Mouse (Mus musculus): ENCODE measurements around the gene Hey2. TPM values are rescaled to one million over a fixed set of nuclear protein-coding genes. Genes with fewer than 3 reads are reported as not detected.

Gene Hey2
- polyA plus RNA-seq, 1 experiment = not detected

DNA sequence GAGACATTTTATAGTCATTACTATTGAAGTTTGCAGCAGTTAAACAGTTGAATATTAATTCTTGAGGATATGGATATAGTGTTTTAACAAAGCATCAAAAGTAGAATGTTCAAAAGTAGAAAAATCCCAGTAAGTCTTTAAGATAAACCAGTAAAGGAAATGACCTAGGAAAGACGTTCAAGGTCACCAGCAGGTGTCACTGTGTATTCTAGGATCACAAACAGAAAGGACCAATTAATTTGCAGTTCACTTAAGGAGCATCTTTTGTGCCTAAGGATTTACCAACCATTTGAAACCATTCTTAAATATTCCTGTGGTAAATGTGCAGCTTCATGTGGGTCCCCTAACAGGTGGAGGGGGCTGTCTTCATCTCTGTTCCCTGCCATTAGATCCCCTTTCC, 4.4 kb downstream of the Hey2 start:
- Histone ChIP-seq H3K4me3 (ENCODE audit: insufficient read depth, low read length) (no peak overlapping the region), H3K27ac (ENCODE audit: insufficient read depth, low read depth, low read length) (no peak overlapping the region), H3K4me1 (ENCODE audit: control insufficient read depth, insufficient read depth, low read length) (no peaks in the 10 kb centered on the region)
- TF ChIP-seq CTCF (IDR thresholded peaks at IDR 0.05; ENCODE audit: low read depth, low read length) (no peak), POLR2A (IDR thresholded peaks at IDR 0.05; ENCODE audit: borderline replicate concordance, low read depth, low read length) (no peak)

DNA sequence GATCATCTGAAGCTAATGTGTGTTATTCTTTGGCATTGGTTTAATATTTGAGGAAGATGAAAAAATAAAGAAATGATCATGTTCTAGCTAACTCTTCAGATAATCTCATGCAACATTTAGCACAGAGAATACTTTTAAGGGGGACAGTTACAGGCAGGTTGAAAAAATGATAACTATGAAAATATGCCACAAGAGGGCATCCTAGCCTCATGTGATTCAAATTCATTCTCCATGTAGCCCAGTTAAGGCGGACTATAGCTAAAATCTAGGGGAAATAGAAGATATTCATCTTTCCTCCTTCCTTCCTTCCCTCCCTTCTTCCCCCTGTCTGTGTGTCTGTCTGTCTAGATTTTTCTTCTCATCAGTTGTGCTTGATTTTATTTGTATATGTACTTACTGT, 17.6 kb downstream of the Hey2 start:
- no peak overlapping the region for H3K4me3 ChIP-seq (ENCODE audit: insufficient read depth, low read length)
- no peak for TF ChIP-seq CTCF (IDR thresholded peaks at IDR 0.05; ENCODE audit: low read depth, low read length)
- TF ChIP-seq POLR2A (IDR thresholded peaks at IDR 0.05; ENCODE audit: borderline replicate concordance, low read depth, low read length) = no peak
- no peaks in the 10 kb centered on the region for H3K4me1 ChIP-seq (ENCODE audit: control insufficient read depth, insufficient read depth, low read length)
- no peak overlapping the region for H3K27ac ChIP-seq (ENCODE audit: insufficient read depth, low read depth, low read length)

DNA sequence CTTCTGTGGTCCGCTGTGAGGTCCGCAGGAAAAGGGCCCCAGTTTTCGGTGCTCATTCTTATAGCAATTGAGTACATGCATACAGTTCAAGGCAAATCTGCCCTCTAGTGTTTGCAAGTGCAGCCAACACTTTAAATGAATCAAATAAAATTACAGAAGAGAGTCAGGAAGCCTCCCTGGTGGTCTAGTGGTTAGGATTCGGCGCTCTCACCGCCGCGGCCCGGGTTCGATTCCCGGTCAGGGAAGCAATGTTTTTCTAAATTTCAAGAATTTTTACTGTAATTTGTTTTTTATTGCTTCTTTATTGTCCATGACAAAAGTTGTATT, 31.7 kb downstream of the Hey2 start:
- Histone ChIP-seq H3K27ac (ENCODE audit: insufficient read depth, low read depth, low read length) (no peak overlapping the region), H3K4me3 (ENCODE audit: insufficient read depth, low read length) (peak overlapping the region; percentile 74), H3K4me1 (ENCODE audit: control insufficient read depth, insufficient read depth, low read length) (peaks cover 3% of the 10 kb centered on the region; the same call in 1 of the 2 replicates)
- TF ChIP-seq CTCF (IDR thresholded peaks at IDR 0.05; ENCODE audit: low read depth, low read length) = peak; percentile 57
- no peak for TF ChIP-seq POLR2A (IDR thresholded peaks at IDR 0.05; ENCODE audit: borderline replicate concordance, low read depth, low read length)

DNA sequence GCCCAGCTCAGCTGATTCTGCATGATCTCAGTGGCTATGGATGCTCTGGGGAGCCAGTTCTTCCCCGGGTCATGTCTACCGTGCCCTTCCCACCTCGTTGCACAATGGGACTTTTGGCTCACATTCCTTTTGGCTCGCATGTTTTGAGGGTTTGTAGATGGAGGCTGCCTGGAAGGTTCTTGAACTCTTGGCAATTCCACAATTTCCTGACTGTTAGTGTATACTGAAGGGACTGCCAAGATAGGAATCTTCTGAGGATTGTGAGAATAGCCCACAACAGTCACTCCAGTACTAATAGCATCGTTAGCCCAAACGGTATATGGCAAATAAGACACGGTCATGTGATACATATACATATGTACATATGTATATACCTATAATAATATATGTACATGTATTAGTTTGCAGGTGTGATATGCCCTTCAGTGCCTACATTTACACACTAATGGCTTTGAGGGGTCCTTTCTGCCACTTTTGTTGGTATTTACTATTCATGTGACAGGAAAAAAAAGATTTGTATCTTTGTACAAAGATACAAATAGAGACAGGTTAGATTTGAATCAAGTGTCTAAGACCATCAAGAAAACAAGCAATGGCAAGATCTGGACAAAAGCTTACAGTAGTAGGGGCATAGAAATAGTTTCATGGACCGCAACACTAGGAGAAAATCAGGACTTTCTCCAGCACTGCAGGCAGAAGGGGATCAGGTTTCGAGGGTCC, 32.2 kb downstream of the Hey2 start:
- H3K4me1 ChIP-seq (ENCODE audit: control insufficient read depth, insufficient read depth, low read length) = peaks cover 3% of the 10 kb centered on the region; the same call in 1 of the 2 replicates
- H3K27ac ChIP-seq (ENCODE audit: insufficient read depth, low read depth, low read length) = no peak overlapping the region
- H3K4me3 ChIP-seq (ENCODE audit: insufficient read depth, low read length) = peak overlapping the region; percentile 74
- TF ChIP-seq CTCF (IDR thresholded peaks at IDR 0.05; ENCODE audit: low read depth, low read length) (no peak), POLR2A (IDR thresholded peaks at IDR 0.05; ENCODE audit: borderline replicate concordance, low read depth, low read length) (no peak)

- peak overlapping the region; percentile 92 for H3K27ac ChIP-seq (ENCODE audit: insufficient read depth, low read depth, low read length)
- H3K4me1 ChIP-seq (ENCODE audit: control insufficient read depth, insufficient read depth, low read length) = peaks cover 13% of the 10 kb centered on the region
- H3K4me3 ChIP-seq (ENCODE audit: insufficient read depth, low read length) = peak overlapping the region; percentile 86
- TF ChIP-seq POLR2A (IDR thresholded peaks at IDR 0.05; ENCODE audit: borderline replicate concordance, low read depth, low read length) = no peak
- TF ChIP-seq CTCF (IDR thresholded peaks at IDR 0.05; ENCODE audit: low read depth, low read length) = no peak
Measured at GRCm38 (mm10) chr10:30803587-30804253, 38.9 kb downstream of the Hey2 start.

DNA sequence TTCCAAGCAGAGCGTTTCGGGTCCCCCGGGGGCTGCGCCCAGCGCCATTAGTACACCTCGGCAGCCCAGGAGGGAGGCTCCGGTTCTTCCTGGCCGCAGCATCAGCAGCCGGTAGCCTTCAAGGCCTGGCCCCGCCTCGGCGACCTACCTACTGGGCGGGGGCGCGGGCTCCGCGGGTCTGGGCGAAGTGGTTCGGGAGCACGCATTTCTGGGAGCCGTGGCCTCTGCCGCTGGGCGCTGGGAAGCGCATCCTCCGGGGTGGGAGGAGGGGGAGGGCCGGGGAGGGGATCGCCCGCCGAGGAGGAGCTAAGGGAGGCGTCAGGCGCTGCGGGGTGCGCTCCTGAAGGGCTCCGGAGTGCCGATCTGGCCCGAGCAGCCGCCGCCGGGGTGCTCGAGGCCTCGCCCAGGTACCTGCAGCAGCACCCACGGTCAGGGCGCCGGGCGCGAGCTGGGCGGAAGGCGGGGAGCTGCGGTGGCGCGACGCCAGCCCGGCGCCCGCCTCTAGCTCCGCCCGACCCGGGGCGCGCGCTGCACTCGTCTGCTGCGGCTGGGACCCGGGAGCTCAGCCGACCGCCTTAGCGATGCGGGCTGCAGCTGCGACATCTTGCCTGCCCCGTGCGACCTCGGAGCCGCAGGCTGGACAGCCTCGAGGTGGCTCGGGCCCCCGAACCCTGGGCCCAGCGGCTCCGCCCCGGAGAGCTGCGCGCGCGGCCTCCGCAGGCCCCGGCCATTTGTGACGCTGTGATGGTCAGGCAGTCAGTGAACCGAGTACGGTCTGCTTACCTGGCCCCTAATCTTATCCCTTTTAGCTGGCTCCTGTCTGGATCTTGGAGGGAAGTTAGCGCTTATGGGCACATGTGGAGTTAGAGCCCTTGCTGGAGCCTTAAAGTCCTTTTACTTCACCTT, 39.7 kb downstream of the Hey2 start, which contains the start of gene Ncoa7:
Ncoa7 (minus strand) TSS at position 646 of the 906 bp plus-strand sequence.
- Histone ChIP-seq H3K4me3 (ENCODE audit: insufficient read depth, low read length) (peak within 1 kb of the TSS; percentile 86), H3K4me1 (ENCODE audit: control insufficient read depth, insufficient read depth, low read length) (peaks cover 17% of the 10 kb centered on the region), H3K27ac (ENCODE audit: insufficient read depth, low read depth, low read length) (peak within 1 kb of the TSS; percentile 92)
- TF ChIP-seq POLR2A (IDR thresholded peaks at IDR 0.05; ENCODE audit: borderline replicate concordance, low read depth, low read length) = no peak
- no peak for TF ChIP-seq CTCF (IDR thresholded peaks at IDR 0.05; ENCODE audit: low read depth, low read length)

DNA sequence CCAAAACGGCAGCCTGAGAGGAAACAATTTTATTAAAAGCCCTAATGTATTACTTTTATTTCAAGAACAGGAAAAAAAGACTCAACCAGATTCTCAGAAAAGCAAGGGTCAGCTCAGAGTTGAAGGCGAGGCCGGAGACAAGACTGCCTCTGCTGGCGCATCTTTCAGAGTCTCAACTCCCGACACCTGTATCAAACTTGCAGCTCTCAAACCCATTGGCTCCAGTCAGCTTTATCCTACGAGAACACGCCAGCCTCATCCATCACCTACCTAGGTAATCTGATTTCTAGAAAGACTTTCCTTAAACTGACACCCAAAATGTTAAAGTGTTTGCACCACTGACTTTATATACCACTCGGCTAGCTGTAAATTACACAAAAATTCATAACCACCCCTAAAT, 40.6 kb downstream of the Hey2 start:
- H3K27ac ChIP-seq (ENCODE audit: insufficient read depth, low read depth, low read length) = peak overlapping the region; percentile 55
- TF ChIP-seq POLR2A (IDR thresholded peaks at IDR 0.05; ENCODE audit: borderline replicate concordance, low read depth, low read length) (no peak), CTCF (IDR thresholded peaks at IDR 0.05; ENCODE audit: low read depth, low read length) (no peak)
- peak overlapping the region; percentile 86 for H3K4me3 ChIP-seq (ENCODE audit: insufficient read depth, low read length)

DNA sequence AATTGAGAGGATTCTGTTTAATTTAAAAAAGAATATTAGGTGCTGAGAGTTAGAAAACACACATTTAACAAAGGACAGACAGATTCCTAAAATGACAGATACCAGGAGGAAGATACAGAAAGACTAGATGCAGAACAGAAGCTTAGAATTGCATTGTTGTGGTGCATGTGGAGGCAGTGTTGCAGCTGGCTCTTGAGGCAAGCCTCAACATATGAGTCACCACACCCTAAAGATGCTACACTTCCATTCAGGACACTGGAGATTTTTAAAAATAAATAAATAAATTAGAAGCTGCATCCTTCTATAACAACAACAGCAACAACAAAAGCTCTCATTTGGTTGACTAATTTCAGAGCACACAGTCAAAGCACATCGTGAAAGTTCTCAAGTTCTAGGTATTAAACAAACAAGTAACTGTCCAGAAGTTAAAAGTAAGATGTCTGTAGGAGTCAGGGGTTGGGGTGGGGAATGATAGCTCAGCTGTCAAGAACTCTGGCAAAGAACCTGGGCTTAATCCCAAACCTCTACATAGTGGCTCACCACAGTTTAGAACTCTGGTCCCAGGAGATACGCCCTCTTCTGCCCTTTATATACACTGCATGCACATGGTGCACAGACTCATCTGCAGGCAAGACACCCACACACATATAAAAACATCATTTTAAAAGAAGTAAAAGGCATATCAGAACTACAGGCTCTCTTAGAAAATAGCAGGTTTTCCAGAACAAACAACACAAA, 42.7 kb downstream of the Hey2 start:
- Histone ChIP-seq H3K4me3 (ENCODE audit: insufficient read depth, low read length) (no peak overlapping the region), H3K4me1 (ENCODE audit: control insufficient read depth, insufficient read depth, low read length) (peaks cover 23% of the 10 kb centered on the region), H3K27ac (ENCODE audit: insufficient read depth, low read depth, low read length) (no peak overlapping the region)
- no peak for TF ChIP-seq POLR2A (IDR thresholded peaks at IDR 0.05; ENCODE audit: borderline replicate concordance, low read depth, low read length)
- TF ChIP-seq CTCF (IDR thresholded peaks at IDR 0.05; ENCODE audit: low read depth, low read length) = no peak

More for the DNA sequence above, 40.6 kb downstream of the Hey2 start:
- peaks cover 22% of the 10 kb centered on the region for H3K4me1 ChIP-seq (ENCODE audit: control insufficient read depth, insufficient read depth, low read length)

Measured in bone marrow macrophage, adult 2 months (primary cell).